Mouse (Mus musculus) stomach, embryonic 16.5 days (tissue): Measurements from ENCODE around the gene Pfn4. TPM values are rescaled to one million over a fixed set of nuclear protein-coding genes. Genes with fewer than 3 reads are reported as not detected.
"Not testable (repeated sequence)": the region's sequence is repeated elsewhere in the genome, so short reads cannot be mapped to it uniquely, and the experiment has no call there.

Experiments
- ATAC-seq: fragments of 200-750 bp; cut with Nextera tagmentation; 2 replicates; pipeline ENCODE4 v1.8.0; 2017; ENCODE audit warnings: moderate number of reproducible peaks, moderate TSS enrichment; ENCODE audit not compliant: insufficient read depth, low FRiP score
- H3K27ac ChIP-seq: fragments of 300-500 bp; sonication (generic); 2 replicates; pipeline ENCODE4 v1.5.1; 2014; ENCODE audit warnings: low read length
- H3K27me3 ChIP-seq: fragments of 300-500 bp; sonication (generic); 2 replicates; pipeline ENCODE4 v1.6.1; 2014; ENCODE audit warnings: low read length, control low read depth, mixed read lengths; ENCODE audit not compliant: control insufficient read depth, insufficient read depth
- H3K36me3 ChIP-seq: fragments of 300-500 bp; sonication (generic); 2 replicates; pipeline ENCODE4 v1.6.1; 2014; ENCODE audit warnings: low read length; ENCODE audit not compliant: control insufficient read depth, insufficient read depth
- H3K4me1 ChIP-seq: fragments of 300-500 bp; sonication (generic); 2 replicates; pipeline ENCODE4 v1.6.1; 2014; ENCODE audit warnings: low read length, control low read depth, mixed read lengths; ENCODE audit not compliant: control insufficient read depth, insufficient read depth
- H3K4me2 ChIP-seq: fragments of 300-500 bp; sonication (generic); 2 replicates; pipeline ENCODE4 v1.6.1; 2014; ENCODE audit warnings: low read depth, low read length, mixed read lengths
- H3K4me3 ChIP-seq: fragments of 300-500 bp; sonication (generic); replicated peaks from 2 replicates; pipeline ENCODE4 v1.5.1; 2014; ENCODE audit warnings: mild to moderate bottlenecking, low read length
- H3K9ac ChIP-seq: fragments of 300-500 bp; sonication (generic); 2 replicates; pipeline ENCODE4 v1.6.1; 2014; ENCODE audit warnings: low read length
- H3K9me3 ChIP-seq: fragments of 300-500 bp; sonication (generic); replicated peaks from 2 replicates; pipeline ENCODE4 v1.6.1; 2016; ENCODE audit warnings: low read length, control low read depth; ENCODE audit not compliant: control insufficient read depth
- WGBS: fragments of 180-500 bp; shearing (Covaris S2); extraction: QIAGEN DNeasy Blood & Tissue Kit; methylation state at CpG from one replicate; pipeline ENCODE4 v1.1.7; 2014; 5-methylcytosine and 5-hydroxymethylcytosine counted together
- polyA plus RNA-seq: library from polyadenylated mRNA; unstranded; fragments of >200 nt; fragmentation: Nextera tagmentation; extraction: Ambion mirVana; gene quantifications from 2 replicates; pipeline ENCODE4 v1.2.1, GENCODE M21; 2015

Pfn4 gene
- polyA plus RNA-seq, 1 experiment from 2014 or later: 2.0 TPM

DNA sequence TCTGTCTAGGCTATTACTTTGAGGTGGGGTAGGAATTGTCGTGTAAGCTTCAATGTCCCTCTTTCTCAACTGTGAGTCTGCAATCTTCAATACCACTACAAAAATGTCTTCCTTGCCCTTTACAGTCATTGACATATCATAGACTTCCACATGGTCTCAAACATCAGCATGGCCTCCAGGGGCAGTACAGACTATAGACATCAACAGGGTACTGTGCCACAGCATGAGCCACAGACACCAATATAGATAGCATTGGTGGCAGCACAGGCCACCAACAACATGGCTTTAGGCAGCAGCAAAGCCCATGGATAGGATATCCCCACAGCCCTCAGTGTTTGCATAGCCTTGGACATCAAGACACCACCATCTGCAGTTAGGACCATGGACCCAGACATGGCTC, 12.4 kb downstream of the Pfn4 start:
- H3K27me3 ChIP-seq: no peaks in the 10 kb centered on the region
- 83% methylated on average over 1 of the region's 1 CpGs for WGBS

DNA sequence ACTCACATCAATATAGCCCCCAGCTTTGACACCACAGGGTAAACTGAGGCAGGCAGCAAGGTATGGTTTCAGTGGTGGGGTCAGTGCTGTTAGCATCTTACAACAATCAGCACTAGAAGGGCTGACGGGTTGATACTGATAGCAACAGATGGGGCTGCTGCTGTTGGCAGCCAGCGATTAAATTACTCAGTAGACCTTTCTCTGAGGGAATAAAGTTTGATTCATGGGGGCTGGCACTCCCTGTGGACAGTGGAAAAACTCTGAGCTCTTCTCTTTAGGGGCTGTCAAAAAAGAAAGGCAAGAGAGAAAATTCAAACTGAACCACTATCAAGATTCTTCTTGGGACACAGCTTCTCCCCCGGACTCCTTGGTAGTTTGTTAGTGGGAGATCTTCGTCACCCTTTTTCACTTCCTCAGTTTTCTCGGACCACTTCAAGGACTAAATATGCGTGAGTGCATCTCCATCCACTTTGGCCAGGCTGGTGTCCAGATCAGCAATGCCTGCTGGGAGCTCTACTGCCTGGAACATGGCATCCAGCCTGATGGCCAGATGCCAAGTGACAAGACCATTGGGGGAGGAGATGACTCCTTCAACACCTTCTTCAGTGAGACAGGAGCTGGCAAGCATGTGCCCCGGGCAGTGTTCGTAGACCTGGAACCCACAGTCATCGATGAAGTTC, 13.0 kb downstream of the Pfn4 start:
- H3K27me3 ChIP-seq, H3K9ac ChIP-seq, H3K4me2 ChIP-seq, H3K4me1 ChIP-seq, H3K36me3 ChIP-seq, H3K27ac ChIP-seq, ATAC-seq, H3K9me3 ChIP-seq, H3K4me3 ChIP-seq: not testable (repeated sequence)
- WGBS: 84% methylated on average over 9 of the region's 9 CpGs

More for the DNA sequence above, 12.4 kb downstream of the Pfn4 start:
- H3K4me1 ChIP-seq: no peaks in the 10 kb centered on the region
- no peaks in the 10 kb centered on the region for H3K36me3 ChIP-seq
- H3K4me3 ChIP-seq: no peak overlapping the region
- H3K27ac ChIP-seq: no peak overlapping the region
- no peak overlapping the region for H3K9ac ChIP-seq
- no peaks in the 10 kb centered on the region for H3K9me3 ChIP-seq
- H3K4me2 ChIP-seq: no peak overlapping the region
- no peak for ATAC-seq

DNA sequence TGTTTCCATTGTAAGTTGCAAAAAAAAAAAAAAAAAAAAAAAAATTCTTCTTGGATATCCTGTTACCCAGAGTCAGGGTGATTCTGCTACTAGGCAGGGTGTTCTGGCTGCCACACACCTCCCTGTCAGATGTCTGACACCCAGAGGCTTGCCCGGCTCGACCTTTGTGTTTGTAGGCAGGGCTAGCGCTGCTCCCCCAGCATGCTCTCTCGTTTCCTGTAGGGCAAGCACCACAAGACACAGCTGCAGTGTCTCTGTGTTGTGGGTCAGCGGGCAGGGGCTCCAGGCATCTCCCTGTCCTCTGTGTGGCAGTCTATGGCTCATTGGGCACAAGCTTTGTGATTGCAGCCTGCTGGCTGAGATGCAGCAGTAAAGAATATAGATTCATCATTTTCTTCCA, 14.8 kb downstream of the Pfn4 start:
- no peak for ATAC-seq
- WGBS: 58% methylated on average over 5 of the region's 5 CpGs
- no peak overlapping the region for H3K27ac ChIP-seq
- H3K4me3 ChIP-seq: no peak overlapping the region
- no peak overlapping the region for H3K4me2 ChIP-seq
- H3K27me3 ChIP-seq: no peaks in the 10 kb centered on the region
- no peaks in the 10 kb centered on the region for H3K36me3 ChIP-seq
- no peaks in the 10 kb centered on the region for H3K9me3 ChIP-seq
- no peaks in the 10 kb centered on the region for H3K4me1 ChIP-seq
- no peak overlapping the region for H3K9ac ChIP-seq

DNA sequence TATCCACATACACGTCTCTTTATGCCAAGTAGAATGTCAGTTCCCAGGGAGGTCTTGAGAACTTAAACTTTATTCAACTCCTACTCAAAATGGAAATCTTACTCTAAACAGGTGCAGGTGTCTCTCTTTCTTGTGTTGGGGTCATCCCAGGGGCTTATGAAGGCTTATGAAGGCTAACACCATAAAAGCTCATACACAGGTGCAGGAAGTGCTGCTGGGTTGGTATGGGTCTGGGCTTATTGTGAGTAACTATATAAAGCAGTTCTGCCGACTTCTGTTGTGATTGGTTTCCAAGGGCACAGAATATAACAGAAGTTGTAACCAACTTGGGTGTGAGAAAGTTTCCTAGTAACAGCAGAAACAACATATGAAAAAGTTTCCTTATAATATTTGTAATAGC, 15.6 kb downstream of the Pfn4 start:
- Histone ChIP-seq H3K27ac (no peak overlapping the region), H3K4me3 (no peak overlapping the region), H3K9me3 (no peaks in the 10 kb centered on the region), H3K9ac (no peak overlapping the region), H3K4me1 (no peaks in the 10 kb centered on the region), H3K4me2 (no peak overlapping the region), H3K36me3 (no peaks in the 10 kb centered on the region), H3K27me3 (no peaks in the 10 kb centered on the region)
- 80% methylated on average over 2 of the region's 2 CpGs for WGBS
- ATAC-seq: no peak

DNA sequence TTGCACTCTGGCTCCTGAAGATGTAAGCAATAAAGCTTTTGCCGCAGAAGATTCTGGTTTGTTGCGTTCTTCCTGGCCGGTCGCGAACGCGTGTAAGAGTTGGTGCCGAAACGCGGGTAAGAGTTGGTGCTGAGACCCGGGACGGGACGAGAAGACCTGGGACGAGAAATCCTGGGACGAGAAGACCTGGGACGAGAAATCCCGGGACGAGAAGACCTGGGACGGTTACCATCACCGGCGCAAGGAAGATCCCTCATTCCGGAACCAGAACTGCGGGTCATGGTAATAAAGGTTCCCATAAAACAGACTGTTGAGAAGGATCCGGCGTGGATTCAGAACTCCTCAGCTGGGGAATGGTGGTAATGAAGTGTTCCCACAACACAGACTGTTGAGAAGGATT, 19.3 kb downstream of the Pfn4 start:
- not testable (repeated sequence) for H3K27ac ChIP-seq, H3K9me3 ChIP-seq, H3K36me3 ChIP-seq, H3K4me2 ChIP-seq, H3K27me3 ChIP-seq, H3K4me1 ChIP-seq, H3K4me3 ChIP-seq, H3K9ac ChIP-seq, ATAC-seq
- 94% methylated on average over 25 of the region's 25 CpGs for WGBS

DNA sequence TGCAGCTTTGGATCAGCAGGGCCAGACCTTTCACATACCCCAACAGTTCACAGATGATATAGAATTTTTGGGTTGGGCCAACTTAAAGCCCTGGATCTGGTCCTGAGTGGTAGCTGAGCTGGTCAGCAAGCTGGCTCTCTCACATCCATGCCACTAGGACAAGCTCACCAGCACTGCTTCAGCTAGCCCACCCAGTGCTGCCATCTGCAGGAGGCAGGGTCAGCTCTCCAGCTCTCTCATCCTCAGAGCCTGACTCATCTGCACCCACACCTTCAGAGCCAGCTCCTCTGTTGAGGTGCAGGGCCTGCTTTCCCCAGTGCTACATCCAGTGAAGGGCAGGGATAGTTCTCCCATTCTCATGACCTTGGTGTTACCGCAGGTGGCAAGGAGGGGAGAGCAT, 24.9 kb downstream of the Pfn4 start:
- Histone ChIP-seq H3K27ac (no peak overlapping the region), H3K9ac (no peak overlapping the region), H3K27me3 (no peaks in the 10 kb centered on the region), H3K4me2 (no peak overlapping the region), H3K9me3 (no peaks in the 10 kb centered on the region), H3K4me3 (no peak overlapping the region), H3K36me3 (no peaks in the 10 kb centered on the region), H3K4me1 (no peaks in the 10 kb centered on the region)
- WGBS: 90% methylated on average over 1 of the region's 1 CpGs
- ATAC-seq: no peak

DNA sequence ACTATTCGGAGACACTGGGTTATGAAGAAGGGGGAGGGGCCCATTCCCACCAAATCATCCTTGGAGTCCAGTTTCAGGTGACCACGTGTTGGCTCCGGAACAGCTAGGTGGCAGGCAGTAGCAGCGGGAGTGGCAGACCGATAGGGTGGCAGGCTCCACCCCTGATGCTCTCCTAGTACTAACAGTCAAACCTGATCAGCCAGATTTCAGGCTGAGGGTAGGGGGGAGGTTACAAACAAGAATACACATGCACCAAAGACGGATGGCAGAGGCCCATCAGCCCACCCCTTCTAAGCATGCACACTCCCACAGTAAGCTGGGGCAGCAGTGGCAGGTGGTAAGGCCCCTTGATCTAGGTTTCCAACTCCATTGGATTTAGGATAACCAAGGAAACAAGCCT, 28.6 kb downstream of the Pfn4 start:
- H3K9me3 ChIP-seq, H3K4me2 ChIP-seq, H3K9ac ChIP-seq, H3K36me3 ChIP-seq, H3K4me3 ChIP-seq, ATAC-seq, H3K27ac ChIP-seq, H3K4me1 ChIP-seq, H3K27me3 ChIP-seq: not testable (repeated sequence)
- WGBS: 67% methylated on average over 6 of the region's 6 CpGs

DNA sequence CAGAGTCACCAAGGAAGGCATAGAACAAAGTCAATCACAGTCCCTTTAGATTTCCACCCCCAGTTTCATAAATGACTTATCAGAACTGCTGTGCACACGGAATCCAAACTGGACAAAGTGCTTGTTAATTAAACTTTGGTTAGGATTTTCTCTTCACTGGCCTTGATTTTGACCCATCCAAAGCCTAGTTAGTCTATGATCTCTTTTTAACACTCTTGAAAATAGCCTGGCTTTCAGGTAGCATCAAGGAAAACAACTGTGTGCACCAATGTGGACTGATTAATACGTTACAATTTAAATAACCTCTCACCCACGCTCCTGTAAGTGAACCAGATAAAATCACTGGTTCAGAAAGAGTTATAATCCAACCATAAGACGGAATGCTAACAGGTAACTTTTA, 42.2 kb downstream of the Pfn4 start:
- H3K9ac ChIP-seq: no peak overlapping the region
- H3K27me3 ChIP-seq: no peaks in the 10 kb centered on the region
- H3K4me2 ChIP-seq: no peak overlapping the region
- 74% methylated on average over 4 of the region's 4 CpGs for WGBS
- no peak for ATAC-seq
- H3K9me3 ChIP-seq: peaks cover 4% of the 10 kb centered on the region; the same call in 1 of the 2 replicates
- H3K36me3 ChIP-seq: no peaks in the 10 kb centered on the region
- no peaks in the 10 kb centered on the region; the same call in 1 of the 2 replicates for H3K4me1 ChIP-seq
- no peak overlapping the region for H3K4me3 ChIP-seq
- H3K27ac ChIP-seq: no peak overlapping the region

DNA sequence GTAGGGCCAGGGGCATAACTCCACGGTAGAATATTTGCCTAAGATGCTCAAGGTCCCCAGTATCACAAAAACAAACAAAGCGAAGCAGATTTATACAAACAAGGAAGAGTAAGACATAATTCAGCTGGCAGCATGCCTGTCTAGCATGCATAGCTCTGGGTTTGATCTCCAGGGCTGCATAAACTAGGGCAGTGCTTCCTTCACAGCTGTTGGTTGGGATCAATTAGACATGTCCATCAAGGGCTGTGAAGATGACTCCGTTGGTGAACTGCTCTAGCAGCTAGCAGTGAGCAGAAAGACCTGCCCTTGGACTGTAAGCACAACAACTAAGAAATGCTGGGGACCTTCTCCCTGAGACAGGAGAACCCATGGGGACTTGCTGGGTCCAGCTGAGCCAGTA, 42.9 kb downstream of the Pfn4 start:
- WGBS: 20% methylated on average over 3 of the region's 3 CpGs
- ATAC-seq: no peak

More for the DNA sequence above, 42.9 kb downstream of the Pfn4 start:
- Histone ChIP-seq H3K36me3 (no peaks in the 10 kb centered on the region), H3K4me1 (peaks cover 3% of the 10 kb centered on the region), H3K4me2 (no peak overlapping the region), H3K27ac (no peak overlapping the region), H3K9ac (no peak overlapping the region), H3K27me3 (no peaks in the 10 kb centered on the region), H3K4me3 (no peak overlapping the region), H3K9me3 (peaks cover 4% of the 10 kb centered on the region; the same call in 1 of the 2 replicates)
